Mouse (Mus musculus) intestine, embryonic 16.5 days (tissue): ENCODE results near the gene Ush2a. TPM values are rescaled to one million over a fixed set of nuclear protein-coding genes. Genes with fewer than 3 reads are reported as not detected.
A peak's percentile ranks its signal among the peaks of the same experiment; 100 is the strongest.

Experiments used
- ATAC-seq: fragments of 200-750 bp; cut with Nextera tagmentation; 2 replicates; pipeline ENCODE4 v1.8.0; 2017; ENCODE audit warnings: moderate TSS enrichment, moderate library complexity
- H3K27ac ChIP-seq: fragments of 300-500 bp; sonication (generic); 2 replicates; pipeline ENCODE4 v1.5.1; 2014; ENCODE audit warnings: mild to moderate bottlenecking, low read length
- H3K27me3 ChIP-seq: fragments of 300-500 bp; sonication (generic); replicated peaks from 2 replicates; pipeline ENCODE4 v1.6.1; 2014; ENCODE audit warnings: low read length, control low read depth, mixed read lengths; ENCODE audit not compliant: control insufficient read depth, insufficient read depth
- H3K36me3 ChIP-seq: fragments of 300-500 bp; sonication (generic); 2 replicates; pipeline ENCODE4 v1.6.1; 2014; ENCODE audit warnings: low read length, control low read depth; ENCODE audit not compliant: control insufficient read depth, insufficient read depth
- H3K4me1 ChIP-seq: fragments of 300-500 bp; sonication (generic); 2 replicates; pipeline ENCODE4 v1.6.1; 2014; ENCODE audit warnings: low read length, control low read depth, mixed read lengths; ENCODE audit not compliant: control insufficient read depth, insufficient read depth
- H3K4me2 ChIP-seq: fragments of 300-500 bp; sonication (generic); 2 replicates; pipeline ENCODE4 v1.6.1; 2014; ENCODE audit warnings: low read depth, low read length, control low read depth
- H3K4me3 ChIP-seq: fragments of 300-500 bp; sonication (generic); 2 replicates; pipeline ENCODE4 v1.5.1; 2014; ENCODE audit warnings: mild to moderate bottlenecking, low read length
- H3K9ac ChIP-seq: fragments of 300-500 bp; sonication (generic); 2 replicates; pipeline ENCODE4 v1.6.1; 2014; ENCODE audit warnings: low read depth, low read length
- H3K9me3 ChIP-seq: fragments of 300-500 bp; sonication (generic); 2 replicates; pipeline ENCODE4 v1.6.1; 2016; ENCODE audit warnings: low read length, control low read depth; ENCODE audit not compliant: control insufficient read depth
- WGBS: fragments of 180-500 bp; shearing (Covaris S2); extraction: QIAGEN DNeasy Blood & Tissue Kit; methylation state at CpG from one replicate; pipeline ENCODE4 v1.1.7; 2014; 5-methylcytosine and 5-hydroxymethylcytosine counted together
- polyA plus RNA-seq: library from polyadenylated mRNA; unstranded; fragments of >200 nt; fragmentation: Nextera tagmentation; extraction: Ambion mirVana; gene quantifications from 2 replicates; pipeline ENCODE4 v1.2.1, GENCODE M21; 2015

The Ush2a gene
- polyA plus RNA-seq, 1 experiment from 2014 or later, result 0.06 TPM

DNA sequence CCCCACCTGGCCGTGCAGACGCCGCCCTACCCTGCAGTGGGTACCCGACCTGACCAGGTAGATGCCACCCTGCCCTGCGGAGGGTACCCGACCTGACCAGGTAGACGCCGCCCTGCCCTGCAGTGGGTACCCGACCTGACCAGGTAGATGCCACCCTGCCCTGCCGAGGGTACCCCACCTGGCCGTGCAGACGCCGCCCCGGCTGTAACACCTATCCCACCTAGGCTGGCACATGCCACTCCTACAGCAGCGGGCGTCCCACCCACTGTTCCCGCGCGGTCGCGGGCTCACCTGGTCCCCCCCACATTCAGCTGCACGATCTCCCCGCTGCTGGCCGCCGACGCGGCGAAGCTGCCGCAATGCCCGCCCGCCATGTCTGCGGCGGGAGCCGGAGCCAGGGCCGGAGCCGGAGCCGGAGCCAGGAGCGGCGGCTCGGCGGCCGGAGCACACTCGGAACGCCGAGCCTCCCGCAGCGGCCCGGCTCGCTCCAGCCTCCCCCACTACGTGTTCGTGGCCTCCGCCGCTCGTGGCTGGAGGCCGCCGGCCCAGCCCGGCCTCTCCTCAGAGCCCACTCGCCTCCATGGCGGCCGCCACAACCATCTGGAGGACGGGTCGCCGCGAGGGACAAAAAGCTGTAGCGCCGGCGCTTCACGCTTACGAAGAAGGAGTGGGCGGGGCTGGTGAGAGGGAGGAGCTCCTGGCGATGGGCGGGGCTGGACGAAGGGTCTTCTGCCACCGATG lies 745.6 kb downstream of the Ush2a start, which contains the start of gene Kctd3:
Kctd3 (minus strand) TSS at position 603 of the 741 bp plus-strand sequence.
- under 1% methylated on average over 74 of the region's 74 CpGs for WGBS
- peak; percentile 89 for ATAC-seq
- no peaks in the 10 kb centered on the region for H3K36me3 ChIP-seq

DNA sequence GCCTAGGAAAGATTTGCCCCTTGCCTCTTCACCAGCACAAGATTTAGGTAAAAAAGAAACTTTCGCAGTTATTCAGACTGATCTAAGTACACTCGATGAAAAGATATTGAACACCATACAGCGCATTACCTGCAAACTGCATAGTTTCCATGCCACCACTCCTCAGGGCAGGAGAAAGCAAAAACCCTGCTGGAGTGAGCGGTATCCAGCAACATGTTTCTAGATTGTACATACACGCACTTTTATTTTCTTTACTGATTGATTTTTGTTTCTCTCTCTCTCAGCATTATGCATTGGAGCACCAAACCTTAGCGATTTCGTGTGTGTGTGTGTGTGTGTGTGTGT lies 746.1 kb downstream of the Ush2a start:
- Histone ChIP-seq H3K36me3 (no peaks in the 10 kb centered on the region), H3K27me3 (no peaks in the 10 kb centered on the region), H3K4me3 (peak overlapping the region; percentile 94), H3K4me1 (peaks cover 20% of the 10 kb centered on the region), H3K27ac (no peak overlapping the region), H3K4me2 (peak overlapping the region; percentile 89), H3K9me3 (no peaks in the 10 kb centered on the region), H3K9ac (no peak overlapping the region)
- 46% methylated on average over 7 of the region's 7 CpGs for WGBS
- ATAC-seq, result peak; percentile 59

More for the DNA sequence above, 745.6 kb downstream of the Ush2a start, which contains the start of gene Kctd3:
- peaks cover 18% of the 10 kb centered on the region for H3K4me1 ChIP-seq
- H3K4me3 ChIP-seq, result peak within 1 kb of the TSS; percentile 94
- peak within 1 kb of the TSS; percentile 89 for H3K4me2 ChIP-seq
- no peaks in the 10 kb centered on the region for H3K9me3 ChIP-seq
- H3K27ac ChIP-seq, result peak within 1 kb of the TSS; percentile 68; the same call in 1 of the 2 replicates
- H3K27me3 ChIP-seq, result no peaks in the 10 kb centered on the region
- peak within 1 kb of the TSS; percentile 95 for H3K9ac ChIP-seq

DNA sequence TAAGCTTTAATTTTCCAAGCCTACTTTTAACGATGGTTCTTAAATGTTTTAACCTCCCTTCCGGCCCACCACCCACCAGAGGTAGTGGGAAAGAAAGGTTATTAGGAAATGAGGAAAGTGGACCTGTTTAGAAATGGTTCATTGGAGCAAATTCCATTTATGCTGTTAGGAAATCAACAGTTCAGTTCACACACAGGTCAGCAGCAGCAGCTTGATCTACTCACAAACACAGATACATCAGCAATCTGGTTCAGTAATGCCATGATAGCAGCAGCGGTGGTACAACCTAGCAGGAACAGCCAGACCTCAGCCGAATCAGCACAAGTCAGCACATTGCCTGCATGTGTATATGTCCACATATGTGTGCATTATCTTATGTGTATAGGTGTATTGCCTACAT lies 748.8 kb downstream of the Ush2a start:
- Histone ChIP-seq H3K27ac (no peak overlapping the region), H3K4me3 (no peak overlapping the region), H3K36me3 (no peaks in the 10 kb centered on the region), H3K9me3 (no peaks in the 10 kb centered on the region), H3K4me2 (no peak overlapping the region), H3K9ac (no peak overlapping the region), H3K4me1 (peaks cover 21% of the 10 kb centered on the region), H3K27me3 (no peaks in the 10 kb centered on the region)
- ATAC-seq, result no peak
- 89% methylated on average over 4 of the region's 4 CpGs for WGBS

DNA sequence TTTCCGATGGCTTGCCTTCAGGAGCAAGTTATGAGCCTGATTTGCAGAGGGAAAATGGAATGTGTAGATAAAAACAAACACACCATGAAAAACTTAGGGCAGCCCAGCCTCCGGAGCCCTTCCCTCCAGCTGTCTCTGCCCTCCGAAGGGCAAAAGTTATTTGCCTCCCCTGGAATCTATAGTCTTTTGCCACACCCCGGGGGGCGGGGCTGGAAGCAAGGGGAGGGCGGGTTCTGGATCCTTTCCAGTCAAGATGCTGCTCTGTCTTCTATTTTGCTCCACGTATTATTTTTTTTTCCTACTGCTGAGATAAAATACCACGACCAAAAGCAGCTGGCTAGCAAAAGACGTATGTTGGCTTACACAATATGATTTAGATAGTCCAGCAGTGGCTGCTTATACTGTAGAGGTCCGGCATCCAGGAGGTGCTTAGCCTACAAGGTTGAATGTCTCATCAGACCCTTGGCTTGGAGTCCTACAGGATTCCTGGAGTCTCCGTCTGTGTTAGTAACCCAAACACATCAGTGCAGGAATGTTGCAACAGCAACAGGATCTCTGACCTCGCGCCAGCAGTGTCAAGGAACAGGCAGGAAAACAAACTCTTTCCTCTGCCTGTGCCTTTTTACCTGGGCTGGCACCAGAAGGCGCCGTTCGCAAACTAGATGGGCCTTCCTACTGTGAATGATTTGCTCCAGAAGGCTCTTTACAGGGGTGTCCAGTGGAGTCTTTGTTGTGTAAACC lies 751.2 kb downstream of the Ush2a start:
- Histone ChIP-seq H3K4me2 (peak overlapping the region; percentile 48), H3K9ac (no peak overlapping the region), H3K36me3 (no peaks in the 10 kb centered on the region), H3K4me3 (peak overlapping the region; percentile 15), H3K4me1 (peaks cover 9% of the 10 kb centered on the region), H3K27ac (no peak overlapping the region), H3K27me3 (no peaks in the 10 kb centered on the region), H3K9me3 (no peaks in the 10 kb centered on the region)
- peak; percentile 81 for ATAC-seq
- WGBS, result 3% methylated on average over 16 of the region's 16 CpGs

DNA sequence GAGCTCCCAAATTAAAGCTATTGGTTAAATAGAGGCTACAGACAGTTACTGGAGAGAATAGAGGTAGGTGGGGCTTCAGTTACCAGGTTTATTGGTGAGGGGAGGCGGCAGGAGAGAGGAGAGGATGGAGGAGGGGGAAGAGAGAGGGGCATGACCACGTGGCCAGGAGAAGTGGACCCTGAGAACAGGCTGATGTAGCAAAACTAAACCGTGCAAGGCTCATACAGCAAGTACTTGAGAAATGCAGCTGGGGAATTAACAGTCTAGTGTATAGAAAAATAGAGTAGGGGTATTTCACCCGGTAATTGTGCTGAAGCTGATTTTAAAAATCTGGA lies 751.7 kb downstream of the Ush2a start:
- WGBS, result 15% methylated on average over 4 of the region's 4 CpGs
- Histone ChIP-seq H3K27ac (no peak overlapping the region), H3K4me2 (peak overlapping the region; percentile 48), H3K4me1 (peaks cover 9% of the 10 kb centered on the region), H3K9me3 (no peaks in the 10 kb centered on the region), H3K4me3 (no peak overlapping the region), H3K27me3 (no peaks in the 10 kb centered on the region), H3K9ac (no peak overlapping the region), H3K36me3 (no peaks in the 10 kb centered on the region)
- ATAC-seq, result no peak
